Mouse (Mus musculus) retina, postnatal 7 days (tissue): ENCODE data around the gene Ebi3.
"Not testable (repeated sequence)": the region's sequence is repeated elsewhere in the genome, so short reads cannot be mapped to it uniquely, and the experiment has no call there.

Experiments
- DNase-seq: peaks from one replicate; pipeline ENCODE4 v3.0.0-alpha.2; 2012; ENCODE audit warnings: low read depth, low spot score

Gene Ebi3

GRCm38 (mm10) chr17:55952447-55953027 is at the start of gene Ebi3:
TSS of gene Ebi3 (plus strand) at chr17:55952640.
- DNase-seq, result no peak

- no peak for DNase-seq
These were observed 49.4 kb upstream of the Ebi3 start for GRCm38 (mm10) chr17:55903087-55903486.

GRCm38 (mm10) chr17:55903687-55904086 is 48.8 kb upstream of the Ebi3 start:
- DNase-seq, result no peak

- DNase-seq, result no peak
These were observed 48.3 kb upstream of the Ebi3 start for GRCm38 (mm10) chr17:55904131-55904530.

- no peak for DNase-seq
These were observed 45.8 kb upstream of the Ebi3 start for GRCm38 (mm10) chr17:55906669-55907068.

GRCm38 (mm10) chr17:55931553-55932502 is 20.6 kb upstream of the Ebi3 start:
- no peak for DNase-seq

GRCm38 (mm10) chr17:55932635-55933034 is 19.8 kb upstream of the Ebi3 start:
- DNase-seq, result no peak

GRCm38 (mm10) chr17:55933191-55933590 is 19.2 kb upstream of the Ebi3 start:
- no peak for DNase-seq

- not testable (repeated sequence) for DNase-seq
These were observed 8.0 kb upstream of the Ebi3 start for GRCm38 (mm10) chr17:55944387-55944865.

GRCm38 (mm10) chr17:55944866-55945682 is 7.4 kb upstream of the Ebi3 start:
- not testable (repeated sequence) for DNase-seq

GRCm38 (mm10) chr17:55945696-55946095 is 6.7 kb upstream of the Ebi3 start:
- DNase-seq, result no peak

GRCm38 (mm10) chr17:55948647-55949046 is 3.8 kb upstream of the Ebi3 start:
- no peak for DNase-seq

- DNase-seq, result no peak
These were observed 3.0 kb upstream of the Ebi3 start, which contains the start of gene Zfp119b for GRCm38 (mm10) chr17:55949400-55949799. TSS of gene Zfp119b (minus strand) at chr17:55949500.

GRCm38 (mm10) chr17:55950601-55951000 is 1.8 kb upstream of the Ebi3 start:
- no peak for DNase-seq

GRCm38 (mm10) chr17:55952041-55952440 is 399 bp upstream of the Ebi3 start:
- no peak for DNase-seq

- no peak for DNase-seq
These were observed 1.3 kb downstream of the Ebi3 start for GRCm38 (mm10) chr17:55953751-55954150.

GRCm38 (mm10) chr17:55954229-55954628 is 1.8 kb downstream of the Ebi3 start:
- no peak for DNase-seq

- no peak for DNase-seq
These were observed 3.7 kb downstream of the Ebi3 start for GRCm38 (mm10) chr17:55956129-55956528.

GRCm38 (mm10) chr17:55956591-55956990 is 4.2 kb downstream of the Ebi3 start:
- DNase-seq, result no peak

- no peak for DNase-seq
These were observed 4.7 kb downstream of the Ebi3 start for GRCm38 (mm10) chr17:55957168-55957567.

- no peak for DNase-seq
These were observed 5.5 kb downstream of the Ebi3 start for GRCm38 (mm10) chr17:55957726-55958583.
